Mouse (Mus musculus) forebrain, embryonic 16.5 days (tissue): ENCODE results near the gene Stk10. TPM values are rescaled to one million over a fixed set of nuclear protein-coding genes. Genes with fewer than 3 reads are reported as not detected.

Experiments
- ATAC-seq: fragments of 200-750 bp; cut with Nextera tagmentation; 2 replicates; pipeline ENCODE4 v1.8.0; 2017; ENCODE audit warnings: mild to moderate bottlenecking, moderate library complexity
- H3K27ac ChIP-seq: fragments of 300-500 bp; sonication (generic); 2 replicates; pipeline ENCODE4 v1.5.1; 2014; ENCODE audit warnings: low read length, control low read depth
- H3K27me3 ChIP-seq: fragments of 300-500 bp; sonication (generic); replicated peaks from 2 replicates; pipeline ENCODE4 v1.6.1; 2014; ENCODE audit warnings: low read length; ENCODE audit not compliant: control insufficient read depth, insufficient read depth
- H3K36me3 ChIP-seq: fragments of 300-500 bp; sonication (generic); 2 replicates; pipeline ENCODE4 v1.6.1; 2014; ENCODE audit not compliant: control insufficient read depth, insufficient read depth
- H3K4me1 ChIP-seq: fragments of 300-500 bp; sonication (generic); replicated peaks from 2 replicates; pipeline ENCODE4 v1.6.1; 2014; ENCODE audit warnings: low read length; ENCODE audit not compliant: control insufficient read depth, insufficient read depth
- H3K4me2 ChIP-seq: fragments of 300-500 bp; sonication (generic); 2 replicates; pipeline ENCODE4 v1.6.1; 2014; ENCODE audit warnings: mild to moderate bottlenecking, low read length, control low read depth
- H3K4me3 ChIP-seq: fragments of 300-500 bp; sonication (generic); replicated peaks from 2 replicates; pipeline ENCODE4 v1.5.1; 2014; ENCODE audit warnings: mild to moderate bottlenecking, low read length, control low read depth
- H3K9ac ChIP-seq: fragments of 300-500 bp; sonication (generic); replicated peaks from 2 replicates; pipeline ENCODE4 v1.6.1; 2014; ENCODE audit warnings: low read depth, low read length, control low read depth
- H3K9me3 ChIP-seq: fragments of 300-500 bp; sonication (generic); 2 replicates; pipeline ENCODE4 v1.6.1; 2016; ENCODE audit warnings: low read length; ENCODE audit not compliant: control insufficient read depth
- WGBS: fragments of 180-500 bp; shearing (Covaris S2); extraction: QIAGEN DNeasy Blood & Tissue Kit; methylation state at CpG from one replicate; pipeline ENCODE4 v1.1.7; 2014; 5-methylcytosine and 5-hydroxymethylcytosine counted together
- polyA plus RNA-seq: library from polyadenylated mRNA; unstranded; fragments of >200 nt; fragmentation: Nextera tagmentation; extraction: Ambion mirVana; gene quantifications from 2 replicates; pipeline ENCODE4 v1.2.1, GENCODE M21; 2015

Gene Stk10
- polyA plus RNA-seq, 1 experiment from 2014 or later, result 2.8 TPM

DNA sequence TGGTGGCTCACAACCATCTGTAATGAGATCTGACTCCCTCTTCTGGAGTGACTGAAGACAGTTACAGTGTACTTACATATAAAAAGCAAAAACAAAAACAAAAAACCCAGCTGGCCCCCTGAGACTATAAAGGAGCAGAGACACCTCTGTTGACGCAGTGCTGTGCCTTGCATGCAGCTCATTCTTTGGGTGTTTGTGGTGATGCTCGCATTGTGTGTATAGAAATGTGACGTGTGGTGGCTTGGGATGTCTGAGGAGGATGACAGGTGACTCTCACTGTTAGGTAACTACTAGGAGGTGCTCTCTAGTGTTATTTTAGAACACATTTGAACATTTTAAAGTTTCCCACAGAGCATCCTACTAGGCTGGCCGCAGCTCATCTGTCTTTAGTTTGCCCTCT is 2.5 kb downstream of the Stk10 start:
- Histone ChIP-seq H3K27ac (no peak overlapping the region), H3K36me3 (no peaks in the 10 kb centered on the region), H3K27me3 (no peaks in the 10 kb centered on the region), H3K9me3 (no peaks in the 10 kb centered on the region), H3K4me1 (peaks cover 9% of the 10 kb centered on the region), H3K9ac (no peak overlapping the region), H3K4me2 (no peak overlapping the region), H3K4me3 (no peak overlapping the region)
- ATAC-seq, result no peak
- over 99% methylated on average over 4 of the region's 4 CpGs for WGBS

DNA sequence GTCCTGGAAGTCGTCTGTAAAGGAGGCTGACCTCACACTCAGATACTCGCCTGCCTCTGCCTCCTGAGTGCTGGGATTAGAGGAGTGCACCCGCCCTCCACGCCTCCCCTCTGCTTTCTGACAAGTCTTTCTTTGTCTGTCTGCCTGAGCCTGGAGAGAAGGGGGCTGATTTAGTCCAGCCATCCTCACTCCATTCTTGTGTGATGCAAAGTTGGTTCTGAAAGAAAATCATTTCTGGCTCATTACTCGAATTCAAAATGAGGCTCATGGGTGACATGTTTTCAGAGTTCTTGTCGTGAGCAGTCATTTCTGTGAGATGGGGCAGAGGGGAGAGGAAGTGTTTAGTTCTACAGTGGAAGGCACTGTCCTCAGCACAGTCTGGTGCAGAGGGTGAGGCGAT is 3.8 kb downstream of the Stk10 start:
- Histone ChIP-seq H3K36me3 (no peaks in the 10 kb centered on the region), H3K27ac (no peak overlapping the region), H3K4me3 (no peak overlapping the region), H3K4me2 (no peak overlapping the region), H3K27me3 (no peaks in the 10 kb centered on the region), H3K4me1 (peaks cover 9% of the 10 kb centered on the region), H3K9ac (no peak overlapping the region), H3K9me3 (no peaks in the 10 kb centered on the region)
- ATAC-seq, result no peak
- 11% methylated on average over 7 of the region's 7 CpGs for WGBS

- ATAC-seq, result no peak
- no peak overlapping the region for H3K9ac ChIP-seq
- no peak overlapping the region for H3K4me2 ChIP-seq
- H3K27ac ChIP-seq, result no peak overlapping the region
- H3K36me3 ChIP-seq, result no peaks in the 10 kb centered on the region
- WGBS, result 72% methylated on average over 6 of the region's 6 CpGs
- H3K4me3 ChIP-seq, result no peak overlapping the region
- no peaks in the 10 kb centered on the region for H3K27me3 ChIP-seq
- peaks cover 9% of the 10 kb centered on the region for H3K4me1 ChIP-seq
- H3K9me3 ChIP-seq, result no peaks in the 10 kb centered on the region
These were observed 5.3 kb downstream of the Stk10 start for GRCm38 (mm10) chr11:32538435-32538834.

GRCm38 (mm10) chr11:32538846-32539245 is 5.7 kb downstream of the Stk10 start:
- H3K9me3 ChIP-seq, result no peaks in the 10 kb centered on the region
- no peaks in the 10 kb centered on the region for H3K36me3 ChIP-seq
- H3K9ac ChIP-seq, result no peak overlapping the region
- no peak for ATAC-seq
- 86% methylated on average over 4 of the region's 4 CpGs for WGBS
- H3K4me2 ChIP-seq, result no peak overlapping the region
- H3K4me3 ChIP-seq, result no peak overlapping the region
- no peak overlapping the region for H3K27ac ChIP-seq
- no peaks in the 10 kb centered on the region for H3K27me3 ChIP-seq
- H3K4me1 ChIP-seq, result peaks cover 6% of the 10 kb centered on the region

DNA sequence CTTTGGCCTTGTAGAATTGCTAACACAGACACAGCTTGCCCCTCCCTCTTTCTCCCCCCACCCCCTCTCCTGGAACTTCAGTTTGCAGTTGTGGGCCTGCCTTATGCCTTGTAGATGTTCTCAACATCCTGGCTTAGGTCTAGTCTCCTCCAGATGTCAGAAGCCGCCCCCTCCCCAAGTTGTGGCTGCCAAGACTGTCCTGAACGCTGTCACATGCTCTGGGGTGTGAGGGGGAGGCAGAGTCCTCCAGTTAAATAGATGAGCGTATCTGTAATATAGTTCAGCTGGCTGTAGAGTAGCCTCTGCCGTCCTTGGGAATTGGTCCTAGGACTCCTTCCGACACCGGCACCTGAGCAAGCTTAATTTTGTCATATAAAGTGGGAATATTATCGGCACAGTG is 6.6 kb downstream of the Stk10 start:
- Histone ChIP-seq H3K4me2 (no peak overlapping the region), H3K4me1 (peaks cover 4% of the 10 kb centered on the region; the same call in 1 of the 2 replicates), H3K9ac (no peak overlapping the region), H3K36me3 (no peaks in the 10 kb centered on the region), H3K27me3 (no peaks in the 10 kb centered on the region), H3K9me3 (no peaks in the 10 kb centered on the region), H3K4me3 (no peak overlapping the region), H3K27ac (no peak overlapping the region)
- WGBS, result 93% methylated on average over 7 of the region's 7 CpGs
- ATAC-seq, result no peak

GRCm38 (mm10) chr11:32540463-32540862 is 7.4 kb downstream of the Stk10 start:
- H3K4me1 ChIP-seq, result peaks cover 6% of the 10 kb centered on the region
- ATAC-seq, result no peak
- no peak overlapping the region for H3K4me3 ChIP-seq
- no peaks in the 10 kb centered on the region for H3K36me3 ChIP-seq
- H3K9me3 ChIP-seq, result no peaks in the 10 kb centered on the region
- no peak overlapping the region for H3K27ac ChIP-seq
- WGBS, result 86% methylated on average over 6 of the region's 6 CpGs
- H3K9ac ChIP-seq, result no peak overlapping the region
- H3K4me2 ChIP-seq, result no peak overlapping the region
- H3K27me3 ChIP-seq, result no peaks in the 10 kb centered on the region

- no peaks in the 10 kb centered on the region for H3K9me3 ChIP-seq
- H3K4me3 ChIP-seq, result no peak overlapping the region
- no peaks in the 10 kb centered on the region for H3K36me3 ChIP-seq
- H3K4me1 ChIP-seq, result peaks cover 20% of the 10 kb centered on the region
- 95% methylated on average over 4 of the region's 4 CpGs for WGBS
- no peaks in the 10 kb centered on the region for H3K27me3 ChIP-seq
- no peak for ATAC-seq
- H3K4me2 ChIP-seq, result no peak overlapping the region
- H3K9ac ChIP-seq, result no peak overlapping the region
- no peak overlapping the region for H3K27ac ChIP-seq
These were observed 9.1 kb downstream of the Stk10 start for GRCm38 (mm10) chr11:32542181-32542580.

DNA sequence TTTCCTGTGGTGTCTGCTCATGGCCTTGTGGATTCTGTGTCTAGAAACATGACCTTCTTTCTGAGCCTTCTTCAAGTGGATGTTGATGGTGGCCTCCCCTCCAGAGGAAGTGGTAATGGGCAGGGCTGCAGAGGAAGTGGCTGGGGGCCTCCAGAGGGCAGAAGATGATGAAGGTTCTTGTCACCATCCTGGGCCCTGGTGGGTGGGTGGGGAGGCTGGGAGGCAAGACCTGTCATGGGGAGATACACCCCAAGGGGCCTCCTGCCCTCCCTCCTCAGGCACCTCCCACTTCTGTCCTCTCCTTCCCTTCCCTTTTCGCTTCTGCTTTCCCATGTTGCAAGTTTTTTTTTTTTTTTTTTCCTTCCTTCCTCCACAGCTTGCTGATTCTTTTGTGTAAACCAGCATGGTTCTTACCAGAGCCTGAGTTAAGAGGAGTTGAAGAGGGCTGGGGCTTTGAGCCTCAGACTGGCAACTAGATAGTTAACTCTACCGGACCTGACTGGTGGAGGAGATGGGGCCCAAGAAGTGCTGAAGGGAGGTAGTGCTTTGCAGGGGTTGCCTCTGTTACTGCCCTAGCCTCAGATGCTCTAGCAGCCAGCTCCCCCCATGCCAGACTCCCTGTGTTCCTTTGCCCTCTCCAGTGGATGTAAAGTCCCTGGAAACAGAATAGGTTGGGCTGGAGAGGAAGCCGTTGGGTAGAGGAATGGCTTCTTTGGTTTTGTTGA is 9.7 kb downstream of the Stk10 start:
- WGBS, result 36% methylated on average over 3 of the region's 3 CpGs
- no peak overlapping the region for H3K4me2 ChIP-seq
- no peaks in the 10 kb centered on the region for H3K9me3 ChIP-seq
- no peak overlapping the region for H3K9ac ChIP-seq
- no peak for ATAC-seq
- no peaks in the 10 kb centered on the region for H3K36me3 ChIP-seq
- peaks cover 16% of the 10 kb centered on the region for H3K4me1 ChIP-seq
- no peak overlapping the region for H3K4me3 ChIP-seq
- H3K27me3 ChIP-seq, result no peaks in the 10 kb centered on the region
- H3K27ac ChIP-seq, result no peak overlapping the region

DNA sequence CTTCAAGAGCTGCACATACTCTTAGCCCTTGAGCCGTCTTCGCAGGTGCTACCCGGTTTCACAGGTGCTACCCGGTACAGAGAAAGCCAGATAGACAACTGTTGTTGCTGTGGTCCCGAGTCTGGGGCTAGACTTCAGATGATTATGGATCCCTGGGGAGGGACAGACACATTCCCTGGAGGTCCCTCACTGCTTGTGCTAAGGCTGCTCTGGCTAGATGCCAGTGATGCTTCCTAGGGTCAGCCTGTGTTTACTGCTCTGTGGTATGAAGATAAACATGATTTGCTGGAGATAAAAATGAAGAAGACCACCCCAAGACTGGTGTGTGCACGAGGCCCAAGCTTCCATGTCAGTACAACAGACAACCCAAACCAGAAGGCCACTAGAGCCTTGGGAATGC is 10.9 kb downstream of the Stk10 start:
- Histone ChIP-seq H3K4me1 (peaks cover 16% of the 10 kb centered on the region), H3K27ac (no peak overlapping the region), H3K9me3 (no peaks in the 10 kb centered on the region), H3K4me2 (no peak overlapping the region), H3K36me3 (no peaks in the 10 kb centered on the region), H3K27me3 (no peaks in the 10 kb centered on the region), H3K4me3 (no peak overlapping the region), H3K9ac (no peak overlapping the region)
- no peak for ATAC-seq
- WGBS, result 90% methylated on average over 6 of the region's 6 CpGs

DNA sequence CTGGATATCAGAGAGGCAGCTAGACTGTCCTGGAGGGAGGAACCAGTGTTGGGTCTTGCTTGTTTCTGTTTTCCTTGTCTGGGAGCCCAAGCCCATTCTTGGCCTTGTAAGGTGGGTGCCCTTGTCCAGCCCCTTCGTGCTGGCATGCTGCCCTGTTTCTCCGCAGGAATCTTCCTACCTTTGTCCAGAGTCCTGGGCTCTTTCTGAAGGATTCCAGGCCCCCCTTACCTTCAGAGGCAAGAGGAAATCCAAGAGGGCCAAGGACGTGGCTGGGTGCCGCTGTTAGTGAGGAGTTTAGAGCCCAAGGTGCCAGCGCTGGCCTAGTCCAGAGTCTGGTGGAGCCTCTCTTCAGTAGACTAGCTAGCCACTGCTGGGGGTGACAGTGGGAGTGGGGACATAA is 11.4 kb downstream of the Stk10 start:
- Histone ChIP-seq H3K36me3 (no peaks in the 10 kb centered on the region), H3K4me3 (no peak overlapping the region), H3K9me3 (no peaks in the 10 kb centered on the region), H3K9ac (no peak overlapping the region), H3K27me3 (no peaks in the 10 kb centered on the region), H3K4me1 (peaks cover 16% of the 10 kb centered on the region), H3K4me2 (no peak overlapping the region), H3K27ac (no peak overlapping the region)
- no peak for ATAC-seq
- 82% methylated on average over 5 of the region's 5 CpGs for WGBS
